Mouse (Mus musculus): Measurements from ENCODE around the gene Col27a1. TPM values are rescaled to one million over a fixed set of nuclear protein-coding genes. Genes with fewer than 3 reads are reported as not detected.
"Not testable (repeated sequence)": the region's sequence is repeated elsewhere in the genome, so short reads cannot be mapped to it uniquely, and the experiment has no call there.

Gene Col27a1
- polyA plus RNA-seq, 1 experiment from 2014 or later: 23.6 TPM

GRCm38 (mm10) chr4:63308316-63308715 is 94.5 kb downstream of the Col27a1 start:
- H3K4me1 ChIP-seq (ENCODE audit: control insufficient read depth, insufficient read depth, low read length): no peaks in the 10 kb centered on the region
- 84% methylated on average over 3 of the region's 3 CpGs for WGBS
- ATAC-seq (ENCODE audit: insufficient number of reproducible peaks, insufficient read depth, low FRiP score, low read depth): no peak
- H3K27ac ChIP-seq (ENCODE audit: low read length): no peak overlapping the region
- H3K27me3 ChIP-seq (ENCODE audit: control insufficient read depth, insufficient read depth, low read length): no peaks in the 10 kb centered on the region
- H3K9me3 ChIP-seq (ENCODE audit: control insufficient read depth, low read depth, low read length): no peaks in the 10 kb centered on the region
- no peak overlapping the region for H3K4me3 ChIP-seq (ENCODE audit: low read depth, low read length)
- no peak overlapping the region for H3K4me2 ChIP-seq (replicated peaks; ENCODE audit: low read depth, low read length)
- no peak overlapping the region for H3K9ac ChIP-seq (replicated peaks; ENCODE audit: low read depth, low read length)
- peaks cover 42% of the 10 kb centered on the region for H3K36me3 ChIP-seq (ENCODE audit: control insufficient read depth, insufficient read depth, low read length)

- no peak overlapping the region for H3K27ac ChIP-seq (ENCODE audit: low read length)
- 64% methylated on average over 10 of the region's 10 CpGs for WGBS
- H3K4me3 ChIP-seq (ENCODE audit: low read depth, low read length): no peak overlapping the region
- ATAC-seq (ENCODE audit: insufficient number of reproducible peaks, insufficient read depth, low FRiP score, low read depth): no peak
- H3K9me3 ChIP-seq (ENCODE audit: control insufficient read depth, low read depth, low read length): no peaks in the 10 kb centered on the region
- no peaks in the 10 kb centered on the region for H3K4me1 ChIP-seq (ENCODE audit: control insufficient read depth, insufficient read depth, low read length)
- H3K4me2 ChIP-seq (replicated peaks; ENCODE audit: low read depth, low read length): no peak overlapping the region
- no peaks in the 10 kb centered on the region for H3K27me3 ChIP-seq (ENCODE audit: control insufficient read depth, insufficient read depth, low read length)
- no peak overlapping the region for H3K9ac ChIP-seq (replicated peaks; ENCODE audit: low read depth, low read length)
- peaks cover 42% of the 10 kb centered on the region for H3K36me3 ChIP-seq (ENCODE audit: control insufficient read depth, insufficient read depth, low read length)
Measured at GRCm38 (mm10) chr4:63310247-63310855, 96.5 kb downstream of the Col27a1 start.

- no peak overlapping the region for H3K4me3 ChIP-seq (ENCODE audit: low read depth, low read length)
- H3K36me3 ChIP-seq (ENCODE audit: control insufficient read depth, insufficient read depth, low read length): peaks cover 50% of the 10 kb centered on the region
- no peak for ATAC-seq (ENCODE audit: insufficient number of reproducible peaks, insufficient read depth, low FRiP score, low read depth)
- no peak overlapping the region for H3K4me2 ChIP-seq (replicated peaks; ENCODE audit: low read depth, low read length)
- H3K4me1 ChIP-seq (ENCODE audit: control insufficient read depth, insufficient read depth, low read length): no peaks in the 10 kb centered on the region
- no peaks in the 10 kb centered on the region for H3K27me3 ChIP-seq (ENCODE audit: control insufficient read depth, insufficient read depth, low read length)
- 91% methylated on average over 7 of the region's 7 CpGs for WGBS
- H3K9me3 ChIP-seq (ENCODE audit: control insufficient read depth, low read depth, low read length): no peaks in the 10 kb centered on the region
- H3K27ac ChIP-seq (ENCODE audit: low read length): no peak overlapping the region
- no peak overlapping the region for H3K9ac ChIP-seq (replicated peaks; ENCODE audit: low read depth, low read length)
Measured at GRCm38 (mm10) chr4:63311426-63311825, 97.6 kb downstream of the Col27a1 start.

GRCm38 (mm10) chr4:63314063-63314462 is 100.3 kb downstream of the Col27a1 start:
- Histone ChIP-seq H3K27me3 (ENCODE audit: control insufficient read depth, insufficient read depth, low read length) (no peaks in the 10 kb centered on the region), H3K9ac (replicated peaks; ENCODE audit: low read depth, low read length) (no peak overlapping the region), H3K4me3 (ENCODE audit: low read depth, low read length) (no peak overlapping the region), H3K4me2 (replicated peaks; ENCODE audit: low read depth, low read length) (no peak overlapping the region), H3K9me3 (ENCODE audit: control insufficient read depth, low read depth, low read length) (no peaks in the 10 kb centered on the region), H3K27ac (ENCODE audit: low read length) (no peak overlapping the region), H3K36me3 (ENCODE audit: control insufficient read depth, insufficient read depth, low read length) (peaks cover 62% of the 10 kb centered on the region), H3K4me1 (ENCODE audit: control insufficient read depth, insufficient read depth, low read length) (no peaks in the 10 kb centered on the region)
- no peak for ATAC-seq (ENCODE audit: insufficient number of reproducible peaks, insufficient read depth, low FRiP score, low read depth)
- 75% methylated on average over 5 of the region's 5 CpGs for WGBS

- Histone ChIP-seq H3K4me2 (replicated peaks; ENCODE audit: low read depth, low read length) (no peak overlapping the region), H3K9ac (replicated peaks; ENCODE audit: low read depth, low read length) (no peak overlapping the region), H3K4me1 (ENCODE audit: control insufficient read depth, insufficient read depth, low read length) (no peaks in the 10 kb centered on the region), H3K27ac (ENCODE audit: low read length) (no peak overlapping the region), H3K27me3 (ENCODE audit: control insufficient read depth, insufficient read depth, low read length) (no peaks in the 10 kb centered on the region), H3K4me3 (ENCODE audit: low read depth, low read length) (no peak overlapping the region), H3K9me3 (ENCODE audit: control insufficient read depth, low read depth, low read length) (no peaks in the 10 kb centered on the region), H3K36me3 (ENCODE audit: control insufficient read depth, insufficient read depth, low read length) (peaks cover 59% of the 10 kb centered on the region)
- WGBS: 67% methylated on average over 9 of the region's 9 CpGs
- ATAC-seq (ENCODE audit: insufficient number of reproducible peaks, insufficient read depth, low FRiP score, low read depth): no peak
Measured at GRCm38 (mm10) chr4:63316076-63316746, 102.4 kb downstream of the Col27a1 start.

- H3K9me3 ChIP-seq (ENCODE audit: control insufficient read depth, low read depth, low read length); H3K4me3 ChIP-seq (ENCODE audit: low read depth, low read length); H3K27ac ChIP-seq (ENCODE audit: low read length); H3K4me2 ChIP-seq (replicated peaks; ENCODE audit: low read depth, low read length); H3K27me3 ChIP-seq (ENCODE audit: control insufficient read depth, insufficient read depth, low read length); H3K4me1 ChIP-seq (ENCODE audit: control insufficient read depth, insufficient read depth, low read length); H3K9ac ChIP-seq (replicated peaks; ENCODE audit: low read depth, low read length); ATAC-seq (ENCODE audit: insufficient number of reproducible peaks, insufficient read depth, low FRiP score, low read depth): not testable (repeated sequence)
- WGBS: 17% methylated on average over 3 of the region's 3 CpGs
- peaks cover 63% of the 10 kb centered on the region for H3K36me3 ChIP-seq (ENCODE audit: control insufficient read depth, insufficient read depth, low read length)
Measured at GRCm38 (mm10) chr4:63319566-63319965, 105.8 kb downstream of the Col27a1 start.

GRCm38 (mm10) chr4:63323275-63323815 is 109.5 kb downstream of the Col27a1 start:
- Histone ChIP-seq H3K4me3 (ENCODE audit: low read depth, low read length) (no peak overlapping the region), H3K4me2 (replicated peaks; ENCODE audit: low read depth, low read length) (no peak overlapping the region), H3K27me3 (ENCODE audit: control insufficient read depth, insufficient read depth, low read length) (no peaks in the 10 kb centered on the region), H3K4me1 (ENCODE audit: control insufficient read depth, insufficient read depth, low read length) (no peaks in the 10 kb centered on the region), H3K27ac (ENCODE audit: low read length) (no peak overlapping the region), H3K9me3 (ENCODE audit: control insufficient read depth, low read depth, low read length) (no peaks in the 10 kb centered on the region), H3K9ac (replicated peaks; ENCODE audit: low read depth, low read length) (no peak overlapping the region), H3K36me3 (ENCODE audit: control insufficient read depth, insufficient read depth, low read length) (peaks cover 50% of the 10 kb centered on the region)
- ATAC-seq (ENCODE audit: insufficient number of reproducible peaks, insufficient read depth, low FRiP score, low read depth): no peak
- 75% methylated on average over 8 of the region's 8 CpGs for WGBS

GRCm38 (mm10) chr4:63333403-63333802 is 119.6 kb downstream of the Col27a1 start:
- H3K9me3 ChIP-seq (ENCODE audit: control insufficient read depth, low read depth, low read length): no peaks in the 10 kb centered on the region
- 88% methylated on average over 4 of the region's 4 CpGs for WGBS
- ATAC-seq (ENCODE audit: insufficient number of reproducible peaks, insufficient read depth, low FRiP score, low read depth): no peak
- H3K27me3 ChIP-seq (ENCODE audit: control insufficient read depth, insufficient read depth, low read length): no peaks in the 10 kb centered on the region
- no peak overlapping the region for H3K27ac ChIP-seq (ENCODE audit: low read length)
- no peak overlapping the region for H3K4me3 ChIP-seq (ENCODE audit: low read depth, low read length)
- peaks cover 30% of the 10 kb centered on the region for H3K36me3 ChIP-seq (ENCODE audit: control insufficient read depth, insufficient read depth, low read length)
- no peak overlapping the region for H3K4me2 ChIP-seq (replicated peaks; ENCODE audit: low read depth, low read length)
- H3K9ac ChIP-seq (replicated peaks; ENCODE audit: low read depth, low read length): no peak overlapping the region
- H3K4me1 ChIP-seq (ENCODE audit: control insufficient read depth, insufficient read depth, low read length): no peaks in the 10 kb centered on the region
